Mouse (Mus musculus): Measurements from ENCODE around the gene Cacna1i. TPM values are rescaled to one million over a fixed set of nuclear protein-coding genes. Genes with fewer than 3 reads are reported as not detected.

Cacna1i gene
- total RNA-seq (2021): 10 to 100 TPM; 58.9 to 60.7 TPM
- long read RNA-seq, experiment 1, partial matches to known transcripts: 3 of 36 reads
- long read RNA-seq, experiment 1, other reads (novel, unspliced or antisense): 33 of 36 reads
- long read RNA-seq, experiment 2, partial matches to known transcripts: 24 of 27 reads
- long read RNA-seq, experiment 2, other reads (novel, unspliced or antisense): 3 of 27 reads

DNA sequence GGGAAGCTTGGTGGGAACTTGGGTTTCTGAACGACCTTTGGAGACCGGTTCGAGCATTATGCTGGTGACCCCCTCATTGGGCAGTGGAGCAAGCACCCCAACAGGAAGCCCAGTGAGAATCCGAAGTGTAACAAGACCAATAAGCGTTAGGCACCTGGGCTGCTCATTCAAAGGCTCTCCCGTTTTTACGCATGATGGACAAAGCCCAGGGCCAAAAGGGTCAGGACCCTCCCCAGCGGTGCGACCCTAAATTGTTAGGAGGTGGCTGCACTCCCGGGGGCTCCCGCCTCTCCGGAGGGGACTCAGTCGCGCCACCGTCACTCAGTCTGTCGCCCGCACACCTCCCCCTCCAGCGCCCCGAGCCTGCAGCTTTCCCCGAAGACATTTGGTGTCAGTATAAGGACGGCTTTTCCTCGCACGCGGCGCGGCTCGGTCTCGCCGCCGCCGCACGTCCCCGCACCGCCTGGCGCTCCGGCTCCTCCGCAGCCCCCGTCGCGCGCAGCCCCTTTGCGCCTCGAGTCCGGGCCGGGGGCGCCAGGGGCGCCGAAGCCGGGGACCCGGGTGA, at the start of gene Cacna1i:
Gene Cacna1i (plus strand): TSS at position 388 of the 565 bp plus-strand sequence.
- peak; percentile 61 to 71 for DNase-seq (ENCODE audit: low spot score in 2 of 2)

DNA sequence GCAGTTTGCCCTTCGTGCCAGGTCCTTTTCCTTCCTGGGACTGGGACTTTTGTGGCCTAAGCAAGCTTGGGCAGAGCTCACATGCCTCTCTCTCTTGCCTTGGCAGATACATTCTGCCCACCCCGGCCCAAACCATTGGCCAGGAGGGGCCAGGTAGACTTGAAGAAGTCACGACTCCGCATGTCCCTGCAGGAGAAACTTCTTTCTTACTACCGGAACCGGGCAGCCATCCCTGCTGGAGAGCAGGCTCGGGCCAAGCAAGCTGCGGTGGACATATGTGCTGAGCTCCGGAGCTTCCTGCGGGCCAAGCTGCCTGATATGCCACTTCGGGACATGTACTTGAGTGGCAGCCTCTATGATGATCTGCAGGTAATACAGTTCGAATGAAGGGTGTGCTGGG, 38.9 kb upstream of the Cacna1i start:
- DNase-seq (ENCODE audit: low spot score in 2 of 2): no peak

DNA sequence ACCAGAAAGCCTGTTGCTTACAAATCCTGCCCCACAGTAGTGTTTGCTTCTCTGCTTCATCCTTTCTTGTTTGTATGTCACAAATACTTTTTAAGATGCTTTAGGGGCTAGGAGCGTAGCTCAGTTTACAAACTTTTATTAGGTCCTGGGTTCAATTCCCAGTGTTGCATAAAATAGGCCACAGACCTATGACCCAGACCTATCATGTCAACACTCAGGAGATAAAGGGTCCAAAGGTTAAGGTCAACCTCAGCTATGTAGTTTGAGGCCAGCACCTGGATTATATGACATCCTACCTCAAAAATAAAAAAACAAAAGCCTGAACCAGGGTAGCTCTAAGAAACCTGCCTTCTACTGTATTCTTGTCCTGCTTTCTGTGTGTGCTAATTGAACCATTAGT, 38.4 kb upstream of the Cacna1i start:
- no peak for DNase-seq (ENCODE audit: low spot score in 2 of 2)

DNA sequence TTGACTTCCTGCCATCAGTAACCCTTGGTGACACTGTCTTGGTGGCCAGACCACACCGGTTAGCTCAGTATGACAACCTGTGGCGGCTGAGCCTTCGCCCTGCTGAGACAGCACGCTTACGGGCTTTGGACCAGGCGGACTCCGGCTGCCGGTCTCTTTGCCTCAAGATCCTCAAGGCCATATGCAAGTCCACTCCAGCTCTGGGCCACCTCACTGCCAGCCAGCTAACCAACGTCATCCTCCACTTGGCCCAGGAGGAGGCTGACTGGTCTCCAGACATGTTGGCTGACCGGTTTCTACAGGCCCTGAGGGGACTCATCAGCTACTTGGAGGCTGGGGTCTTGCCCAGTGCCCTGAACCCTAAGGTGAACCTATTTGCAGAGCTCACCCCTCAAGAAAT, 37.4 kb upstream of the Cacna1i start:
- DNase-seq (ENCODE audit: low spot score in 2 of 2): no peak

DNA sequence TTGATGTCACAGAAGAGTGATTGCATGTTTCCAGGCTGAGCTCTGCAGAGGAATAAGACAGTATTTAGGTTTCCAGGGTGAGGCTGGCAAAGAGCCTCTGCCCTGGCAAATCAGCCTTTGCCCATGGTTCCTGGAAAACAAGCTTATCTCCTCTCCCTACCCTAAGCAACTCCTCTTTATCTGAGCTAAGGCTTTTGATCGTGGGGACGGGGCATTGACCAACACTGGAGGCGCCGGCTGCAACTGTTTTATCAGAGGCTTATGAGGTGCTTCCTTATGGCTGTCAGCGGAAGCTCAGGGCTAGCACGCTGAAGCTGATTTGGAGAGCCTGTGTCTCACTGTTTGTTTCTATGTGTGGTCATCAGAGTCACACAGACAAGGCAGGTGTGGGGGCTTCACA, 36.5 kb upstream of the Cacna1i start:
- no peak for DNase-seq (ENCODE audit: low spot score in 2 of 2)

DNA sequence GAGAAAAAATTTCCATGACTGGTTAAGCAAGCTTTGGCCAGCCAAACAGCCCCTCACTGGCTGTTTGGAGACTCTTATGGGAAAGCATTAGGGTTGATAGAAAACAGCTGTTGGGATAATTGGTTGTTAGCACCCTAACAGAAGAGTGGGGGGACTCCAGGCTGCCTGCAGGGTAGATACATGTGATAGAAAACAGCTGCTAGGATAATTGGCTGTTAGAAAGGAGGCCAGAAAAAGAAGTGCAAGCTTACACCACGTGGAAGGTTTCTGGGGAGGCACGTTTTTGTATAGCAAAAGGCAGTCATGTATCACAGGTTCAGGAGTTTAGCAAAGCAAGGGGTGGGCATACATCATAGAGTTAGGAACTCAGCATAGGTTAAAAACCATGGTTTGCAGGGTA, 33.5 kb upstream of the Cacna1i start:
- DNase-seq (ENCODE audit: low spot score in 2 of 2): no peak

DNA sequence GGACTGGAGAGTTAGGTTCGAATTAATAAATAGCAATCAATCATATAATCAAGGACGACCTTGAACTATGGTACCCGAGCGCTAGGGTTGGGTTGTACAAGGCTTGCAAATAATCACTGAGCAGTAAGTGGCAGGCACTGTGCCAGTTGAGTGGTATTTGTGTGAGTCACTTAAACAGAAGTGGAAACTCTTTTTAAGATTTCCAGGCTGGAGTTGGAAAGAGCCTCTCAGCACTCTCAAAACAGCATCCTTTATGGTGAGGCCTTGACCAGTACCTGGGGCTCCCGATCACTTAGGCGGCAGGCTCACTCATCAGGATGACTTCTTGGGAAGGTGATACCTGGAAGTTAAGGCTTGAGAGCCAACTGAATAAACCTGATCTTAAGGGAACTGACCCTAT, 32.8 kb upstream of the Cacna1i start:
- DNase-seq (ENCODE audit: low spot score in 2 of 2): peak in 1 of 2 experiments; percentile 49

DNA sequence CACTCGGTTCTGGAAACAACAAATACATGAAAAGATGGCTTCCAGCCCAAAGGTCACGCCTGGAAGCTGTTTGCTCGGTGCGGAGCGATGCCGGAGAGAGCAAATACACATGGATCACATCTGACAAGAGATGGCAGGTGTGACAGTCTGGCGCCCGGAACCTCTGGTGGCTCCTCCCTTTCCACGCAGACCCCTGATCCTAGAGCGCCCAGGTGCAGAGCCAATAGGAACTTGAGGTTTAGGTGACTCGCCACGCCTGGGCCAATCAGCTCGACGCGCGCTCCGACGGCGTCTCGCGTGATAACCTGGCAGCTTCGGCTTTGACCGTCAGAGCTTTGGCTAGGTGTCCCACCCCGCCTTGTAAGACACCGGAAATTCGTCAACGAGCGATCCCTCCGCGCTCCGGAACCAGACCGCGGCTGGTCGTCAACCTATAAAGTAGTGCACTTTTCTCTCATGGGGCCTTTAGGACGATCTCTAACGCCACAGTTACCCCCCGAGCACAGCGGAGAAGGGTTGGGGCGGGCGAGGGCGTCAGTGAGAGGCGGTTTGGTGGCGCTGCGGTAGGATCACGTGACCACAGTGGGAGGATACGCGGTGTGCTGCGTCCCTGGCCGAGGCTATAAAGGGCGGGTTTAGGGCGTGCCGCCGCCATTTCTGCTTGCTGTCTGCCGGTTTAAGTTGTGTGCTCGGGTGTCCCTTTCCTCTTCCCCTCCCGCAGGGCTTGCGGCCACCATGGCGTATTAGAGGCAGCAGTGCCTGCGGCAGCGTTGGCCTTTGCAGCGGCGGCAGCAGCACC, 32.0 kb upstream of the Cacna1i start, which contains the start of gene Atf4:
Gene Atf4 (plus strand): TSS at position 338 of the 799 bp plus-strand sequence.
- DNase-seq (ENCODE audit: low spot score in 2 of 2): peak; percentile 98 to 99

DNA sequence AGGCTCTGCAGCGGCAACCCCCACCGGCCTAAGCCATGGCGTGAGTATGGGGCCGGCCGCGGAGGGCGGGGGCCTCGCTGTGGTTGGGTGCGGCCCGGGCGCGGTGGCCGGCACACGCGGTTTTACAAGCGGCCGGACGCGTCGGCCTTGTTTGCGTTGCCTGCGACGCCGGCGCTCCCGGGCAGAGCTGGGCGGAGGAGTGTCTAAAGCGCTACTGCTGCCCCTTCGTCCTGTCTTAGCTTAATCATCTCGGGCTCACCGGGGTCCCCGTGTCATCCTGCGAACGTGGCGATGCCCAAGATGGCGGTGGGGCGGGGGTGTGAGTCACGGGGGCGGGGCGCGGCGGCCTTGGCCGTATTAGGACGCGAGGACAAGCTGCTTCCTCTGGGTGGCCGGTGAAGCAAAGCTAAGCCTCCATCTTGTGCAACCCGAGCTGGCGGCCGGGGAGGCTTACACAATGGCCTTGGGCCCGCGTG, 31.4 kb upstream of the Cacna1i start:
- DNase-seq (ENCODE audit: low spot score in 2 of 2): peak; percentile 52 to 62

DNA sequence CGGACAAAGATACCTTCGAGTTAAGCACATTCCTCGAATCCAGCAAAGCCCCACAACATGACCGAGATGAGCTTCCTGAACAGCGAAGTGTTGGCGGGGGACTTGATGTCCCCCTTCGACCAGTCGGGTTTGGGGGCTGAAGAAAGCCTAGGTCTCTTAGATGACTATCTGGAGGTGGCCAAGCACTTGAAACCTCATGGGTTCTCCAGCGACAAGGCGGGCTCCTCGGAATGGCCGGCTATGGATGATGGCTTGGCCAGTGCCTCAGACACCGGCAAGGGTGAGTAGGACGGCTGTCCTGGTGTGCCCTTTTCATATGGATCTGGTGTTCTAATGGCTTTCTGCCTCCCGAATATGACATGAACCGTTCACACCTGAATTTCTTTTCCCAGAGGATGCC, 30.8 kb upstream of the Cacna1i start:
- no peak for DNase-seq (ENCODE audit: low spot score in 2 of 2)

DNA sequence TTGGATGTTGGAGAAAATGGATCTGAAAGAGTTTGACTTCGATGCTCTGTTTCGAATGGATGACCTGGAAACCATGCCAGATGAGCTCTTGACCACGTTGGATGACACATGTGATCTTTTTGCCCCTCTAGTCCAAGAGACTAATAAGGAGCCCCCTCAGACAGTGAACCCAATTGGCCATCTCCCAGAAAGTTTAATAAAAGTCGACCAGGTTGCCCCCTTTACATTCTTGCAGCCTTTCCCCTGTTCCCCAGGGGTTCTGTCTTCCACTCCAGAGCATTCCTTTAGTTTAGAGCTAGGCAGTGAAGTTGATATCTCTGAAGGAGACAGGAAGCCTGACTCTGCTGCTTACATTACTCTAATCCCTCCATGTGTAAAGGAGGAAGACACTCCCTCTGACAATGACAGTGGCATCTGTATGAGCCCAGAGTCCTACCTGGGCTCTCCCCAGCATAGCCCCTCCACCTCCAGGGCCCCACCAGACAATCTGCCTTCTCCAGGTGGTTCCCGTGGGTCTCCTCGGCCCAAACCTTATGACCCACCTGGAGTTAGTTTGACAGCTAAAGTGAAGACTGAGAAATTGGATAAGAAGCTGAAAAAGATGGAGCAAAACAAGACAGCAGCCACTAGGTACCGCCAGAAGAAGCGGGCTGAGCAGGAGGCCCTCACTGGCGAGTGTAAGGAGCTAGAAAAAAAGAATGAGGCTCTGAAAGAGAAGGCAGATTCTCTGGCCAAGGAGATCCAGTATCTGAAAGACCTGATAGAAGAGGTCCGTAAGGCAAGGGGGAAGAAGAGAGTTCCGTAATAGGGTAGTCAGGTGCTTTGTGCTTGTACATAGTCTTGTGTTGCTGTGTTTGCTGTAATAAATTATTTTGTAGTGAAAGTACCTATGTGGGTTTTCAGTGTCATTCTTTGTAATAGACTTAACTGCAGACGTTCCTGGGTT, 30.1 kb upstream of the Cacna1i start:
- no peak for DNase-seq (ENCODE audit: low spot score in 2 of 2)

DNA sequence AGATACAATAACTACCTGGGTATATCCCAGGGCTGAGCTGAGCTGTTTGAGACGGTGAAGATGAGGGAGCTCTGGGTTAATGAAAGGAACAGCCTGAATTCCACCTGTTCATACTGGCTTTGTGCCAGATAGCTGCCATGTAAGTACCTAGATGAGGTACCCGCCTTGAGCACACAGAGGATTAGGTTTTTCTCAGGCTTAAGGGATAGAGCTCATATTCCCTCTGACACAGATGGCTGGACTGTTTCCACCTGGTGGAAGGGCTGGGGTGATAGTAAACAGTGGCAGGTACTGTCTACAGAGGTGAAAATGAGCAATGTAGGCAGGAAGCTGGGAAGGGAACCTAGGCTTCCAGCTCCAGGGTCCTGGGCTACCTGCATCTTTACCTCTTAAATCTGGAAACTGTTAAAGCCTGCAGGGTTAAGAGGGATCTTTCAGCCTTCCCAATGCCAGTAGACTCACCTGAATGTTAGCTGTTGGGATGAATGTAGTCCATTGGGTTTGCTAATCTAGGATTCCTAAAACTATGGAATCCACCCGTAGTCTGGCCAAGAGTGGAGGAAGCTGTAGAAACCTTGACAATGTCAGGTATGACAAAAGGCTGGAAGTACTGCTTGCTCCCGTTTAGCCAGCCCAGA, 29.3 kb upstream of the Cacna1i start:
- no peak for DNase-seq (ENCODE audit: low spot score in 2 of 2)

DNA sequence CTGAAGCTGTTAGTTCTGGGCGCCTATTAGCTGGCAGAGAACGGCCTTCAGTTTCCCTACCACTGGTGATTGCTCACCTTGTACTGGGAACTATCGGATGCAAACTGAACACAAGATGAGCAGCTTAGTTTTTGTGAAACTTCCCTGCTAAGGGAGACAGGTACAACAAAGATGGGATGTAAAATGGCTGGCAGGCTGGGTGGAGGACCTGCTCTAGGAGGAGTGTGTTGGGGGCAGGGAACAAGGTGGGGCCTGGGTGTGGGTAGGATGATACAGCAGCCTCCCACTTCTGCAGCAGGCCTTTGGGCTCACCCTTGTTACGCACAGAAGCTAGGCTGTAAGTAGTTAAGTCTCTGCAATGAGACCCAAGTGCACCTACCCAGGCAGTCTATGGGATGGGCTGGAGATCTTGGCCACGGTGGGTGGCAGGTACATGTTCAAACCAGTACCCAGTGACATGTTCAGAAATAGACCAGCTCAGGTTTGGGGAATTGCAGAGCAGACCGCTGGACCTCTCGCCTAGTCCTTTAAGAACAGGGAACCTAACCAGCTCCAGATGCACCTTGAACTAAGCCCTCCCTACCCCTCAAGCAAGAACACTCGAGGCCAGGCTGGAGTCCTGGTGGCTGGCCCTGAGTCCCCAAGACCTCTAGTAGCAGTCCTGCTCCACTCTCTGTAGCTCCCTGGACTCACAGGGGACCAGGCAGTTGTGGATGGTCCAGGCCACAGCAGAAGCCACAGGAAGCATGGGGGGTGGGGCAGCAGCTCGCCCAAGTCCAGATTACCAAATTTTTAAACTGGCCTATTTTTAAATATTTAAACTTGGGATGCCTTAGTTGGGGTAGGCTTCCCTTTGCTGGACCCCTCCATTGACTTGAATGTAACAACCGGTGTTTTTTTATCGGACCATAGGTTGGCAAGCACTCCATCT, 28.5 kb upstream of the Cacna1i start:
- no peak for DNase-seq (ENCODE audit: low spot score in 2 of 2)

DNA sequence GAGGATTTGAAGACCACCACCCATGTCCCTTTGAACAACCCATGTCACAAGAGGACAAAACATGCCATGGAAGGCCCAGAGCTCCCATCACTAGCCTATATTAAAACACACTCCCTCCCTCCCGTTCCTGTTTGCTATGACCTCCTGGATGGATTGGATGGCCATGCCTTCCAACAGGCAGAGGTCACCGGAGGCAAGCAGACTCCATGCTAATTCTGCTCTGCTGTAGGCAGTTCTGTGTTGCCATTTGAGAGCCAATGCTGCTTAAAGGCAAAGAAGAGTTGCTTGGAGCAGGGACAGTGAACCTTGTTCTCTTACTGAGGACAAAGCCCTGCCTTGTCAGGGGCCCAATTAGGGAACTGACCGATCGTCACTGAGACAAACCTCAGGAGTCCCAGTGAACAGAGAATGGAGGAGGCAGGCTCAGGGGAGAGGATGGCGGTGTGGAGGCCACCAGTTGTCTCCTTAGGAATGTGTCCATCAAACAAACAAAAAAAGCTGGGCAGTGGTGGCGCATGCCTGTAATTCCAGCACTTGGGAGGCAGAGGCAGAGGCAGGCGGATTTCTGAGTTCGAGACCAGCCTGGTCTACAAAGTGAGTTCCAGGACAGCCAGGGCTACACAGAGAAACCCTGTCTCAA, 27.5 kb upstream of the Cacna1i start:
- DNase-seq (ENCODE audit: low spot score in 2 of 2): no peak

DNA sequence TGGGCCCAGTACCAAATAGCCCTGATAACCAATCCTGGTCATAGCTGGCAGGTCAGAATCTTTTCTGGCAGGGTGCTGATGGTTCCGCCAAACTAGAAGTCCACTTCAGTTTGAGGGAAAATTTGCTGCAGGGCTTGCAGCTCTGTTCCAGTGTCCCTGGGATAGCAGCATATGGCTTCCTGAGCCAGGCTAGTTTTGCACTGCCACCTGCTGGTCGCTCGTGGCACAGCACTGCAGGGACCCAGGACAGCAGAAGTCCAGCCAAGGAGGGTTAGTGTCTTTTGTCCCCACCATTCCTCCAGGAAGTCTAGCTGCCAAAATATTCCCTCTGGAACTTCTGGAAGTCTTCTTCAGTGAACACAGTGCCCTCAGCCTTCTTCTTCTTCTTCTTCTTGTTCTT, 26.4 kb upstream of the Cacna1i start:
- peak; percentile 83 to 90 for DNase-seq (ENCODE audit: low spot score in 2 of 2)

DNA sequence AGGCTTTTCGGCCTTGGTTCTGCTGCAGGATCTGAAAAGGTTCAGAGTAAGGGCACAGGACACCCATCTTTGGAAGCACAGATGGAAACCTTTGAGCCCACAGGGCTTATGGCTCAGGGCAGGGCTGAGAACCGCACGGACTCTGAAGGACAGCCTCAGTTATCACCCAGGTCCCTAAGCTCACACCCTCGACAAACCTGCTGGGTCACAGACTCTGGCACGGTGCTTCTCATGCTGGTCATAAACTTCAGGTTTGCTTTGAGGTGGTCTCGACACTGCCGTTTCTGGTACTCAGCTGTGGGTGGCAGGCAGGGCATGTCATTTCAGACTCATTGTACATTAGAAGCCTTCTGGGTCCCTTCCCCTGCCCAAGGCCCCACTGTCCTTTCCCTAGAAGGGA, 25.9 kb upstream of the Cacna1i start:
- no peak for DNase-seq (ENCODE audit: low spot score in 2 of 2)

DNA sequence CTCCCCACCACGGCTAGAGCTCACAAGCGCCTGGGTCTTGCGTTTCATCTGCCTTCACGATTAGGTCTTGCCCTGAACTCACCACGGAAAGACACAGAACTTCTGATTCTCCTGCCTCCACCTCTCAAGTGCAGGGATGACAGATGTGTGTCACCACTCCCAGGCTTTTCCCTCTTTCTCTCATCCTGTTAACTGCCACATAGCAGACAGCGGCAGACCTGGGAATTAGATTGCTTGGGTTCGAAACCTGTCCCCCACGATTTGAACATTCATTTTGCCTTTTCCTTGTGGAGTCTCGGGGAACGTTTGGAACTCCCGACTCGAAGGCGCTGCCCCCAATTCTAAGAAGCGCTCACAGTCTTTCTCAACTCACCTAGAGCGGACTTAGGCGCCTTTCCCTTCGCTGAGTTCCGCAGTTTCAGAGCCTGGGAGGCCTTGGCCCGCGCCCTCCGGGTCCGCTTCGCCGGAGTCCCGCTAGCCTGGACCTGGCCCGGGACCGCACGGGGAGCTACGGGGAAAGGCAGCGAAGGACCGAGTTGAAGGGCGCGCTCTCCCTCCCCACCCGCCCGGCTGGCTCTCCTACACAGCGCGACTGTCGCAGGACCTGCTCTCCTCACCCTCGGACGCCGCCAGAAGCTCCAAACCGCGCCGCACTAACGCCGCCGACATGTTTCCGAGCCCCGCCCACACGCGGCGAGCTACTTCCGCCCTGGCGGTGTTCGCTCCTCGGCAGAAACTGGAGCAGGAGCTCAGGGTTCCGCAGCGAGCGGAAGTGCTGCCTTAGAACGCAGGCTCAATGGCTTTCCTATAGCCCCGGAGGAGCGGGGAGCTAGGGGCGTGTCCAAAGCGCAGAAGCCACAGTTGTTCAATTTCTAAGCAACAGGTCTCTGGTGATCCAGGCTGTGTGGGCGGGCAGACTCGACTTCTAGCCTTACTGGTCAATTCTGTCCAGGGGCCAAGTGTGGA, 23.1 kb upstream of the Cacna1i start, which contains the start of gene Rps19bp1:
Gene Rps19bp1 (minus strand): TSS at position 706 of the 966 bp plus-strand sequence.
- DNase-seq (ENCODE audit: low spot score in 2 of 2): peak; percentile 89 to 90

DNA sequence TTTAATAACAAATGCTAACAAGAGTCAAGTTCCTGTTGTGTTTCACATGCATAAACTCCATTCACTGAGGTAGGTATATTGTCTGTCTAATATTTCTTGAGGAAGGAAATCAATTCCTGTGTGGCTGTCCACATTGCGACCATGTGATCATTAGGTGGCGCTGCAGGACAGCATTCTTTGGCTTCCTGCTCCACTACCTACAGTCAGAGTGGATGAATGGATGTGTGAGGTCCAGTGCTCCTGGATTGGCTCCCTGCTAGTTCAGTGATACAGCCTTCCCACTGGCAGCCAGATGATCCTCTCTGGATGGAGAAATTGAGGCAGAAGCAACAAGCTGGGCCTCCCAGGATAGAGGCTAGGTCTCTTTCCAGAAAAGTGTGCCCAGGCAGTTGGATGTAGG, 20.8 kb upstream of the Cacna1i start:
- DNase-seq (ENCODE audit: low spot score in 2 of 2): peak; percentile 83 to 86
